Mouse (Mus musculus) cerebellum, adult 8-10 months (tissue): ENCODE data around the gene Cdyl2.

Experiments
- DNase-seq: peaks from one replicate; pipeline ENCODE4 v3.0.0; 2022

The Cdyl2 gene

DNA sequence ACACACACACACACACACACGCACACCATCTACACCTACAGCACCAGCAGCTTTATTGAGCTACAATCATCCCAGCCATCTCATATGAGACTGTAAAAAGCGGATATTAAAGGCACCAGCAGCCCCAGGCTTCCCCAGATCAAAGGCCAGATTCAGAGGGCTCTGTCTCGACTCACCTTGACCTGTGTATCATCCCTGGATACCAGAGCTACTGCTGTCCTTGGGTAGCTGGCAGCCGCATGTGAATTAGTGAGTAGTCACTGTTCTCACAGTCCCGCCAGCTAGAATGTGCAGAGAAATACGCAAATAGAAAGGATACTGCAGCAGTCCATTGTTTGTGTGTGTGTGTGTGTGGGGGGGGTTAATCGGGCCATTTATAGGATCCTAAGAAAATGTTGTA, 204.1 kb downstream of the Cdyl2 start:
- DNase-seq = no peak

DNA sequence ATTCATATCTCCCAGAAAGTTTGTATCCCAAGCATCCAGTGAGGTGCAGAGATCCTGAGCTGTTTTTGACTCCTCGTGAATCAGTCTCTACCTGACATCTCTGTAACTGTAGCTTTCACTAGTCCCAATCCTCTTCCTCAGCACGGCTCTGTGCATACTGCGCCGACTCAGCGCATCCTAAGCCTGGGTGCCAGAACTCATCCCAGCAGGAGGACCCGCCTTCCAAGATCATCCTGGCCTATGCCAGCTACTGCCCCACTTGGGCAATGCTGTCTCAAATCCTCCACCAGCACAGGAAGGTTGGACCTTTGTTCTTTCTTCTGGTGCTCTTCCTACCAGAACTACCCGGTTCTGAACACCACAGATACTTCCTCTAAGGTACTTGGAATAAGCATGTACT, 207.9 kb downstream of the Cdyl2 start:
- DNase-seq = peak; percentile 54
